Mouse (Mus musculus) naive thymus-derived CD4-positive, alpha-beta T cell, adult 2 months (primary cell): ENCODE data around the gene Vmn1r200.
"Not testable (repeated sequence)": the region's sequence is repeated elsewhere in the genome, so short reads cannot be mapped to it uniquely, and the experiment has no call there.

ENCODE experiments used
- DNase-seq: peaks from one replicate; pipeline ENCODE4 v3.0.0-alpha.2; 2011; ENCODE audit warnings: low read depth

Vmn1r200 gene

GRCm38 (mm10) chr13:22390073-22390472 lies at the start of gene Vmn1r200:
Gene Vmn1r200, plus strand, starts transcription at chr13:22390373.
- no peak for DNase-seq

- no peak for DNase-seq
These were observed 40.1 kb upstream of the Vmn1r200 start, which contains the start of gene Vmn1r198 for GRCm38 (mm10) chr13:22350064-22350463. Gene Vmn1r198, plus strand, starts transcription at chr13:22350364.

GRCm38 (mm10) chr13:22350813-22351212 lies 39.4 kb upstream of the Vmn1r200 start:
- no peak for DNase-seq

- DNase-seq = no peak
These were observed 10.7 kb upstream of the Vmn1r200 start, which contains the start of gene Vmn1r199 for GRCm38 (mm10) chr13:22379518-22379917. Gene Vmn1r199, plus strand, starts transcription at chr13:22379818.

GRCm38 (mm10) chr13:22381128-22381527 lies 9.0 kb upstream of the Vmn1r200 start:
- DNase-seq = not testable (repeated sequence)

GRCm38 (mm10) chr13:22383401-22383800 lies 6.8 kb upstream of the Vmn1r200 start:
- no peak for DNase-seq

GRCm38 (mm10) chr13:22387050-22387449 lies 3.1 kb upstream of the Vmn1r200 start:
- no peak for DNase-seq

- no peak for DNase-seq
These were observed 12.8 kb downstream of the Vmn1r200 start for GRCm38 (mm10) chr13:22402978-22403377.
